Mouse (Mus musculus) layer of hippocampus, adult 2 months (tissue): Measurements from ENCODE around the gene Tuba1c. TPM values are rescaled to one million over a fixed set of nuclear protein-coding genes. Genes with fewer than 3 reads are reported as not detected.

Source experiments
- DNase-seq, 2 experiments: peaks; one replicate each; pipeline ENCODE4 v3.0.0; 2022; ENCODE audit warnings: low spot score in 2 of 2
- H3K27ac ChIP-seq: fragments of 200-600 bp; 2 replicates; pipeline ENCODE4 v1.8.1; 2022
- H3K4me3 ChIP-seq: fragments of 200-600 bp; 2 replicates; pipeline ENCODE4 v1.8.1; 2022; ENCODE audit warnings: mild to moderate bottlenecking
- CTCF ChIP-seq: fragments of 200-600 bp; conservative IDR thresholded peaks from 2 replicates; pipeline ENCODE4 v1.8.1; 2022; ENCODE audit warnings: antibody characterized with exemption, mild to moderate bottlenecking, moderate library complexity
- total RNA-seq, 2 experiments: library from RNA; stranded (reverse); gene quantifications; 2 replicates each; pipeline ENCODE4 v1.2.3; 2021

Gene Tuba1c
- total RNA-seq, 2 experiments from 2014 or later: 49.6 to 51.1 TPM

- DNase-seq: peak; percentile 49 to 83
- Histone ChIP-seq H3K4me3 (no peak overlapping the region), H3K27ac (no peak overlapping the region)
- TF ChIP-seq CTCF: peak; percentile 95
Measured at GRCm38 (mm10) chr15:99024668-99025314, 4.9 kb upstream of the Tuba1c start.

GRCm38 (mm10) chr15:99025414-99025813, 4.3 kb upstream of the Tuba1c start:
- TF ChIP-seq CTCF: no peak
- Histone ChIP-seq H3K4me3 (no peak overlapping the region), H3K27ac (no peak overlapping the region)
- no peak for DNase-seq

GRCm38 (mm10) chr15:99026259-99026658, 3.4 kb upstream of the Tuba1c start:
- H3K27ac ChIP-seq: no peak overlapping the region
- peak; percentile 72 for TF ChIP-seq CTCF
- H3K4me3 ChIP-seq: no peak overlapping the region
- no peak for DNase-seq

GRCm38 (mm10) chr15:99027116-99027515, 2.6 kb upstream of the Tuba1c start:
- Histone ChIP-seq H3K4me3 (no peak overlapping the region), H3K27ac (no peak overlapping the region)
- no peak for DNase-seq
- TF ChIP-seq CTCF: no peak

GRCm38 (mm10) chr15:99028874-99029458, 725 bp upstream of the Tuba1c start:
- no peak for DNase-seq
- Histone ChIP-seq H3K27ac (no peak overlapping the region), H3K4me3 (no peak overlapping the region; the same call in 1 of the 2 replicates)
- no peak for TF ChIP-seq CTCF

- no peak for DNase-seq
- no peak for TF ChIP-seq CTCF
- peak overlapping the region; percentile 45 for H3K4me3 ChIP-seq
- no peak overlapping the region for H3K27ac ChIP-seq
Measured at GRCm38 (mm10) chr15:99030585-99031387, 1.1 kb downstream of the Tuba1c start.

GRCm38 (mm10) chr15:99031388-99031675, 1.6 kb downstream of the Tuba1c start:
- TF ChIP-seq CTCF: no peak
- no peak for DNase-seq
- H3K4me3 ChIP-seq: no peak overlapping the region
- H3K27ac ChIP-seq: no peak overlapping the region

- H3K27ac ChIP-seq: no peak overlapping the region
- DNase-seq: no peak
- H3K4me3 ChIP-seq: no peak overlapping the region
- no peak for TF ChIP-seq CTCF
Measured at GRCm38 (mm10) chr15:99032041-99032725, 2.5 kb downstream of the Tuba1c start.

- DNase-seq: no peak
- Histone ChIP-seq H3K4me3 (no peak overlapping the region), H3K27ac (no peak overlapping the region)
- no peak for TF ChIP-seq CTCF
Measured at GRCm38 (mm10) chr15:99032726-99033250, 3.1 kb downstream of the Tuba1c start.

- Histone ChIP-seq H3K27ac (no peak overlapping the region), H3K4me3 (no peak overlapping the region)
- DNase-seq: no peak
- no peak for TF ChIP-seq CTCF
Measured at GRCm38 (mm10) chr15:99033498-99034270, 4.0 kb downstream of the Tuba1c start.

- H3K27ac ChIP-seq: peak overlapping the region; percentile 39; the same call in 1 of the 2 replicates
- no peak overlapping the region for H3K4me3 ChIP-seq
- peak; percentile 29 to 40 for DNase-seq
- no peak for TF ChIP-seq CTCF
Measured at GRCm38 (mm10) chr15:99035431-99035830, 5.7 kb downstream of the Tuba1c start.

GRCm38 (mm10) chr15:99036249-99036905, 6.7 kb downstream of the Tuba1c start:
- Histone ChIP-seq H3K4me3 (no peak overlapping the region), H3K27ac (0 out of 2 replicates have a peak overlapping the region, but pooled peaks have one; percentile 39)
- TF ChIP-seq CTCF: no peak
- no peak for DNase-seq
